Mouse (Mus musculus): ENCODE results near the gene Clec12a.
A peak's percentile ranks its signal among the peaks of the same experiment; 100 is the strongest.
"Not testable (repeated sequence)": the region's sequence is repeated elsewhere in the genome, so short reads cannot be mapped to it uniquely, and the experiment has no call there.

The Clec12a gene

GRCm38 (mm10) chr6:129342391-129342790 lies at the start of gene Clec12a:
Gene Clec12a (plus strand): TSS chr6:129342691.
- not testable (repeated sequence) for DNase-seq

GRCm38 (mm10) chr6:129304180-129304579 lies 38.3 kb upstream of the Clec12a start:
- DNase-seq, result no peak

GRCm38 (mm10) chr6:129312499-129312898 lies 30.0 kb upstream of the Clec12a start:
- no peak for DNase-seq

GRCm38 (mm10) chr6:129314655-129315168 lies 27.8 kb upstream of the Clec12a start:
- no peak for DNase-seq

GRCm38 (mm10) chr6:129315698-129316097 lies 26.8 kb upstream of the Clec12a start:
- no peak for DNase-seq

GRCm38 (mm10) chr6:129316463-129316862 lies 26.0 kb upstream of the Clec12a start:
- no peak for DNase-seq

GRCm38 (mm10) chr6:129318395-129318794 lies 24.1 kb upstream of the Clec12a start:
- no peak for DNase-seq

GRCm38 (mm10) chr6:129319331-129319730 lies 23.2 kb upstream of the Clec12a start:
- no peak for DNase-seq

GRCm38 (mm10) chr6:129326016-129326415 lies 16.5 kb upstream of the Clec12a start:
- no peak for DNase-seq

GRCm38 (mm10) chr6:129326568-129327150 lies 15.8 kb upstream of the Clec12a start:
- no peak for DNase-seq

- DNase-seq, result no peak
Measured at GRCm38 (mm10) chr6:129331610-129332009, 10.9 kb upstream of the Clec12a start, which contains the start of gene 4922502D21Rik. Gene 4922502D21Rik (minus strand): TSS chr6:129331796.

GRCm38 (mm10) chr6:129333674-129334078 lies 8.8 kb upstream of the Clec12a start:
- peak; percentile 51 to 75 for DNase-seq

- DNase-seq, result no peak
Measured at GRCm38 (mm10) chr6:129337751-129338150, 4.7 kb upstream of the Clec12a start.

- DNase-seq, result no peak
Measured at GRCm38 (mm10) chr6:129344408-129344807, 1.9 kb downstream of the Clec12a start.

- DNase-seq, result peak in 1 of 2 experiments; percentile 31
Measured at GRCm38 (mm10) chr6:129349524-129350352, 7.2 kb downstream of the Clec12a start.

GRCm38 (mm10) chr6:129351091-129351490 lies 8.6 kb downstream of the Clec12a start:
- no peak for DNase-seq

- no peak for DNase-seq
Measured at GRCm38 (mm10) chr6:129355774-129356173, 13.3 kb downstream of the Clec12a start.

GRCm38 (mm10) chr6:129356430-129356829 lies 13.9 kb downstream of the Clec12a start:
- DNase-seq, result no peak

- DNase-seq, result no peak
Measured at GRCm38 (mm10) chr6:129359515-129359914, 17.0 kb downstream of the Clec12a start.

- no peak for DNase-seq
Measured at GRCm38 (mm10) chr6:129363942-129364341, 21.5 kb downstream of the Clec12a start.

- peak in 1 of 2 experiments; percentile 67 for DNase-seq
Measured at GRCm38 (mm10) chr6:129365959-129366359, 23.5 kb downstream of the Clec12a start.

GRCm38 (mm10) chr6:129369374-129370132 lies 27.1 kb downstream of the Clec12a start:
- DNase-seq, result no peak

- no peak for DNase-seq
Measured at GRCm38 (mm10) chr6:129374937-129375471, 32.5 kb downstream of the Clec12a start.

Measured in lung, postnatal 4 days (tissue).